Mouse (Mus musculus) cerebellum, adult 2 months (tissue): ENCODE data around the gene Gng10.

Experiments
- CTCF ChIP-seq: fragments of 200-500 bp; IDR thresholded peaks from 2 replicates; pipeline ENCODE4 v1.5.1; 2011; ENCODE audit warnings: low read depth, mild to moderate bottlenecking, control low read depth, low read length, moderate library complexity, borderline replicate concordance; ENCODE audit not compliant: insufficient read depth
- POLR2A ChIP-seq: fragments of 200-500 bp; IDR thresholded peaks from 2 replicates; pipeline ENCODE4 v1.6.1; 2011; ENCODE audit warnings: low read length, control low read depth, borderline replicate concordance; ENCODE audit not compliant: insufficient read depth

DNA sequence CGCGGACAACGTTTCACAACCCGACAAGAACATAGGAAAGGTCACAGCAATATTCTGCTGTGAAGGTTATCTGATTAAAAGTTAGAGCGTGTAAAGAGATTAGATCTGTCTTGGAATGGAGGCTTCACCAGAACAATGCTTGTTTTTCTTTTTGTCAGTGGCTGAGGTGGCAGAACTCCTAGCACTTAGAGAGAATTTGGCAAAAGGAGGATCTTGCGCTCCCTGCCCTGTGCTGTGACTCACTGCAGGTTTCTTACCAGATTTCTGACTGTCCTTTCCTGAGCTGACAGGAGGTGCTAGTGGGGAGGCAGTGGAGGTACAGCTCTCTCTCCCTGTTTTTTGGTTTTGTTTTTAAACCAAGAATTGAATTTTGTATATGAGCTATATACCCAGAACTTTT lies 27.9 kb upstream of the Gng10 start:
- TF ChIP-seq CTCF = no peak
- no peak for TF ChIP-seq POLR2A
